Mouse (Mus musculus) layer of hippocampus, postnatal 14 days (tissue): Measurements from ENCODE around the gene Tnnt3. TPM values are rescaled to one million over a fixed set of nuclear protein-coding genes. Genes with fewer than 3 reads are reported as not detected.

ENCODE experiments used
- DNase-seq, 2 experiments: peaks; one replicate each; pipeline ENCODE4 v3.0.0; 2021 to 2022; ENCODE audit warnings: low spot score in 2 of 2, mixed read lengths in 1 of 2
- total RNA-seq, 2 experiments: library from RNA; stranded (reverse); gene quantifications; 2 replicates each; pipeline ENCODE4 v1.2.3; 2021

Tnnt3 gene
- total RNA-seq, 2 experiments from 2014 or later = 0.92 to 0.95 TPM

- no peak for DNase-seq
Measured at GRCm38 (mm10) chr7:142538291-142538690, 39.7 kb downstream of the Tnnt3 start.

- no peak for DNase-seq
Measured at GRCm38 (mm10) chr7:142538766-142539165, 40.1 kb downstream of the Tnnt3 start.

GRCm38 (mm10) chr7:142539828-142540227 is 41.2 kb downstream of the Tnnt3 start:
- no peak for DNase-seq

GRCm38 (mm10) chr7:142542771-142543303 is 44.2 kb downstream of the Tnnt3 start:
- DNase-seq = no peak

- DNase-seq = no peak
Measured at GRCm38 (mm10) chr7:142545967-142546366, 47.3 kb downstream of the Tnnt3 start.

- no peak for DNase-seq
Measured at GRCm38 (mm10) chr7:142547874-142548273, 49.2 kb downstream of the Tnnt3 start.

- DNase-seq = no peak
Measured at GRCm38 (mm10) chr7:142548706-142549105, 50.1 kb downstream of the Tnnt3 start.

- peak in 1 of 2 experiments; percentile 37 for DNase-seq
Measured at GRCm38 (mm10) chr7:142549941-142550763, 51.5 kb downstream of the Tnnt3 start.

GRCm38 (mm10) chr7:142550935-142551373 is 52.3 kb downstream of the Tnnt3 start:
- DNase-seq = no peak

GRCm38 (mm10) chr7:142551691-142552090 is 53.1 kb downstream of the Tnnt3 start:
- DNase-seq = no peak

GRCm38 (mm10) chr7:142552591-142553416 is 54.2 kb downstream of the Tnnt3 start:
- no peak for DNase-seq

- DNase-seq = no peak
Measured at GRCm38 (mm10) chr7:142553417-142554335, 55.0 kb downstream of the Tnnt3 start.

GRCm38 (mm10) chr7:142554625-142555024 is 56.0 kb downstream of the Tnnt3 start:
- DNase-seq = no peak

- DNase-seq = no peak
Measured at GRCm38 (mm10) chr7:142555366-142556088, 56.9 kb downstream of the Tnnt3 start.

- no peak for DNase-seq
Measured at GRCm38 (mm10) chr7:142556089-142556476, 57.4 kb downstream of the Tnnt3 start.

- DNase-seq = no peak
Measured at GRCm38 (mm10) chr7:142557696-142558095, 59.1 kb downstream of the Tnnt3 start.

- DNase-seq = no peak
Measured at GRCm38 (mm10) chr7:142558511-142559146, 60.0 kb downstream of the Tnnt3 start.

GRCm38 (mm10) chr7:142559651-142560175 is 61.1 kb downstream of the Tnnt3 start:
- DNase-seq = no peak
